In genomic region chr9:100640754-100641153, GRCm38 (mm10) we compare ENCODE assay signal across 23 mouse cellular contexts. TPM values are rescaled to one million over a fixed set of nuclear protein-coding genes. Genes with fewer than 3 reads are reported as not detected.
A peak's percentile ranks its signal among the peaks of the same experiment; 100 is the strongest.
DNase-seq lines count a peak whose midpoint lies in the region; ATAC-seq and TF ChIP-seq lines count a peak whose summit lies in the region.
"Had no signal": no experiment of that assay in that cellular context is flagged by ENCODE, and none has a peak within 500 bp of the region (broad histone marks: within the 10 kb centered on the region; RNA-seq: fewer than 3 reads in every experiment).

No protein-coding gene starts in this region.

- H3K27me3 ChIP-seq in hindbrain, embryonic 10.5 days (ENCODE audit: insufficient read depth, poor library complexity, severe bottlenecking) = no peaks in the 10 kb centered on the region
- H3K27me3 ChIP-seq in hindbrain, postnatal 0 days (ENCODE audit: insufficient read depth, low read length) = no peaks in the 10 kb centered on the region
- H3K27me3 ChIP-seq in neural tube, embryonic 13.5 days = no peaks in the 10 kb centered on the region
- no peaks in the 10 kb centered on the region for H3K27me3 ChIP-seq in neural tube, embryonic 15.5 days (replicated peaks)
- H3K27me3 ChIP-seq: heart, embryonic 12.5 days; limb, embryonic 12.5 days; liver, embryonic 13.5 days; stomach, embryonic 15.5 days had no signal

- no peaks in the 10 kb centered on the region for H3K36me3 ChIP-seq in hindbrain, embryonic 10.5 days
- no peaks in the 10 kb centered on the region for H3K36me3 ChIP-seq in hindbrain, postnatal 0 days (ENCODE audit: insufficient read depth, low read length)
- no peaks in the 10 kb centered on the region for H3K36me3 ChIP-seq in neural tube, embryonic 13.5 days
- H3K36me3 ChIP-seq in neural tube, embryonic 15.5 days = no peaks in the 10 kb centered on the region
- H3K36me3 ChIP-seq: heart, embryonic 12.5 days; limb, embryonic 12.5 days; liver, embryonic 13.5 days; stomach, embryonic 15.5 days had no signal

- H3K27ac ChIP-seq in hindbrain, embryonic 10.5 days = peak overlapping the region; percentile 99
- no peak overlapping the region for H3K27ac ChIP-seq in hindbrain, postnatal 0 days
- H3K27ac ChIP-seq in neural tube, embryonic 13.5 days (replicated peaks) = peak overlapping the region; percentile 100; the same call in 1 of the 2 replicates
- no peak overlapping the region; the same call in 1 of the 2 replicates for H3K27ac ChIP-seq in neural tube, embryonic 15.5 days (replicated peaks)
- H3K27ac ChIP-seq: left cerebral cortex, adult 2 months; liver, embryonic 13.5 days had no signal

- no peak overlapping the region for H3K4me2 ChIP-seq in hindbrain, postnatal 0 days (ENCODE audit: low read depth, low read length)
- peak overlapping the region; percentile 65; the same call in 1 of the 2 replicates for H3K4me2 ChIP-seq in neural tube, embryonic 13.5 days
- H3K4me2 ChIP-seq in neural tube, embryonic 15.5 days = no peak overlapping the region

- WGBS in hindbrain, embryonic 10.5 days = 50% methylated on average over 2 of the region's 2 CpGs
- 46% methylated on average over 2 of the region's 2 CpGs for WGBS in hindbrain, postnatal 0 days
- 52% methylated on average over 2 of the region's 2 CpGs for WGBS in neural tube, embryonic 13.5 days
- 56% methylated on average over 2 of the region's 2 CpGs for WGBS in neural tube, embryonic 15.5 days

- TF ChIP-seq CTCF in hindbrain, postnatal 0 days (IDR thresholded peaks at IDR 0.05; ENCODE audit: low read depth) = no peak

- H3K9me3 ChIP-seq in hindbrain, embryonic 10.5 days = no peaks in the 10 kb centered on the region
- no peaks in the 10 kb centered on the region for H3K9me3 ChIP-seq in hindbrain, postnatal 0 days (ENCODE audit: low read length)
- H3K9me3 ChIP-seq in neural tube, embryonic 13.5 days = no peaks in the 10 kb centered on the region
- H3K9me3 ChIP-seq in neural tube, embryonic 15.5 days (replicated peaks) = no peaks in the 10 kb centered on the region
- H3K9me3 ChIP-seq: G1E; heart, embryonic 12.5 days; limb, embryonic 12.5 days; liver, embryonic 13.5 days; stomach, embryonic 15.5 days had no signal

- no peak for DNase-seq in hindbrain, embryonic 10.5 days (ENCODE audit: low spot score)
- DNase-seq in hindbrain, postnatal 0 days (ENCODE audit: low spot score) = no peak
- DNase-seq in ZHBTc4 (ENCODE audit: low read depth, low spot score) = peak; percentile 52
- peak; percentile 22 for DNase-seq in retina, embryonic 14.5 days (ENCODE audit: low spot score)
- DNase-seq in kidney, postnatal 25 days = no peak
- DNase-seq in heart, postnatal 4 days = no peak
- DNase-seq: adrenal gland, postnatal 36 days; cerebellum, adult 11-12 months; cerebellum, postnatal 14 days; forebrain, postnatal 0 days; heart, postnatal 14 days; kidney, adult 9 months; kidney, postnatal 36 days; liver, embryonic 13.5 days; thymus, adult 18-20 months; thymus, postnatal 4 days had no signal

- H3K4me1 ChIP-seq in hindbrain, embryonic 10.5 days (replicated peaks) = peaks cover 35% of the 10 kb centered on the region
- peaks cover 6% of the 10 kb centered on the region; the same call in 1 of the 2 replicates for H3K4me1 ChIP-seq in hindbrain, postnatal 0 days (ENCODE audit: insufficient read depth, low read length)
- peaks cover 28% of the 10 kb centered on the region for H3K4me1 ChIP-seq in neural tube, embryonic 13.5 days (replicated peaks)
- peaks cover 27% of the 10 kb centered on the region for H3K4me1 ChIP-seq in neural tube, embryonic 15.5 days

- no peak for ATAC-seq in hindbrain, postnatal 0 days
- no peak for ATAC-seq in neural tube, embryonic 13.5 days (ENCODE audit: low read depth)
- ATAC-seq in neural tube, embryonic 15.5 days (ENCODE audit: low FRiP score) = no peak
- ATAC-seq: forebrain, postnatal 0 days had no signal

- H3K4me3 ChIP-seq in hindbrain, embryonic 10.5 days = no peak overlapping the region
- H3K4me3 ChIP-seq in hindbrain, postnatal 0 days (ENCODE audit: low read length) = no peak overlapping the region
- no peak overlapping the region for H3K4me3 ChIP-seq in neural tube, embryonic 13.5 days
- no peak overlapping the region for H3K4me3 ChIP-seq in neural tube, embryonic 15.5 days (replicated peaks)
- H3K4me3 ChIP-seq: heart, embryonic 12.5 days; left cerebral cortex, adult 2 months; limb, embryonic 12.5 days; stomach, embryonic 15.5 days had no signal

- H3K9ac ChIP-seq in hindbrain, postnatal 0 days (replicated peaks; ENCODE audit: low read length) = no peak overlapping the region
- 0 out of 2 replicates have a peak overlapping the region, but pooled peaks have one; percentile 79 for H3K9ac ChIP-seq in neural tube, embryonic 13.5 days
- H3K9ac ChIP-seq in neural tube, embryonic 15.5 days (replicated peaks) = no peak overlapping the region
- H3K9ac ChIP-seq: forebrain, postnatal 0 days; heart, embryonic 12.5 days; limb, embryonic 12.5 days; stomach, embryonic 15.5 days had no signal

RNA-seq across cellular contexts. Expression of gene Stag1, which starts 43.2 kb away (rescaled TPM):
- polyA plus RNA-seq in hindbrain, embryonic 10.5 days (2016; fragmentation: Nextera tagmentation; extraction: Ambion mirVana) = 40.6 and 58.0 TPM in 2 replicates
- 26.1 and 34.1 TPM in 2 replicates for total RNA-seq in hindbrain, postnatal 0 days (2014; rRNA removed)
- 33.9 and 38.2 TPM in 2 replicates for polyA plus RNA-seq in hindbrain, postnatal 0 days (2015; fragmentation: Nextera tagmentation; extraction: Ambion mirVana)
- 36.3 and 38.1 TPM in 2 replicates for polyA plus RNA-seq in neural tube, embryonic 13.5 days (2015; fragmentation: Nextera tagmentation; extraction: Ambion mirVana)
- 26.4 and 28.1 TPM in 2 replicates for polyA plus RNA-seq in neural tube, embryonic 15.5 days (2015; fragmentation: Nextera tagmentation; extraction: Ambion mirVana)
- 10 to 100 TPM; 52.3 to 56.4 TPM for total RNA-seq in heart, postnatal 4 days (2021)

Comparison
In these comparisons a context has a peak if more than half of its experiments do, and no peak if none do; other contexts are left out.
1. H3K27ac ChIP-seq: peak in hindbrain, embryonic 10.5 days (single experiment) and neural tube, embryonic 13.5 days (single experiment); none in hindbrain, postnatal 0 days (single experiment) and neural tube, embryonic 15.5 days (single experiment).
2. DNase-seq: peak in ZHBTc4 (single experiment) and retina, embryonic 14.5 days (single experiment); none in hindbrain, embryonic 10.5 days (single experiment), hindbrain, postnatal 0 days (single experiment), kidney, postnatal 25 days (0 of 2) and heart, postnatal 4 days (single experiment).